Comparison of ENCODE assay signal across 8 mouse cellular contexts in genomic region chr13:98354090-98354801, GRCm38 (mm10). TPM values are rescaled to one million over a fixed set of nuclear protein-coding genes. Genes with fewer than 3 reads are reported as not detected.
DNase-seq lines count a peak whose midpoint lies in the region; ATAC-seq and TF ChIP-seq lines count a peak whose summit lies in the region.

Gene Foxd1, plus strand, starts transcription at chr13:98354242.

- no peaks in the 10 kb centered on the region for H3K9me3 ChIP-seq in embryonic facial prominence, embryonic 12.5 days
- no peaks in the 10 kb centered on the region for H3K9me3 ChIP-seq in stomach, postnatal 0 days (ENCODE audit: control insufficient read depth, low read length)

- intact Hi-C loops in heart, postnatal 14 days (cut with DNase I): loop anchor here (5.0 kb wide), 1 partner anchor 148 kb away; no protein-coding TSS in a partner anchor

- H3K4me3 ChIP-seq in embryonic facial prominence, embryonic 12.5 days: peak within 1 kb of the TSS; percentile 66
- H3K4me3 ChIP-seq in stomach, postnatal 0 days (ENCODE audit: low read depth, low read length): peak within 1 kb of the TSS; percentile 36

- H3K9ac ChIP-seq in embryonic facial prominence, embryonic 12.5 days: peak within 1 kb of the TSS; percentile 83
- H3K9ac ChIP-seq in stomach, postnatal 0 days (ENCODE audit: low read length): peak within 1 kb of the TSS; percentile 31; the same call in 1 of the 2 replicates

- H3K36me3 ChIP-seq in embryonic facial prominence, embryonic 12.5 days: no peaks in the 10 kb centered on the region
- no peaks in the 10 kb centered on the region for H3K36me3 ChIP-seq in stomach, postnatal 0 days (ENCODE audit: control insufficient read depth, insufficient read depth, low read length)

- TF ChIP-seq CTCF in stomach, postnatal 0 days (IDR thresholded peaks at IDR 0.05; ENCODE audit: low read depth): no peak; the same call in 1 of the 2 replicates

- peak within 1 kb of the TSS; percentile 83 for H3K4me2 ChIP-seq in embryonic facial prominence, embryonic 12.5 days (replicated peaks)
- H3K4me2 ChIP-seq in stomach, postnatal 0 days (replicated peaks; ENCODE audit: low read depth): peak within 1 kb of the TSS; percentile 68

- ATAC-seq in embryonic facial prominence, embryonic 12.5 days (ENCODE audit: insufficient number of reproducible peaks, insufficient read depth, low FRiP score, low TSS enrichment): peak; percentile 87
- peak; percentile 77 for ATAC-seq in megakaryocyte progenitor cell, adult 5-6 weeks (replicated peaks; ENCODE audit: poor library complexity)
- peak; percentile 78 for ATAC-seq in stomach, postnatal 0 days (ENCODE audit: low FRiP score, low TSS enrichment)

- DNase-seq in thymus, postnatal 14 days: peak; percentile 19
- no peak for DNase-seq in thymus, postnatal 0 days (ENCODE audit: low spot score)
- DNase-seq in heart, postnatal 14 days: peak; percentile 28 to 29
- DNase-seq in kidney, postnatal 4 days: peak; percentile 81 to 87
- DNase-seq in stomach, postnatal 0 days (ENCODE audit: low spot score): peak; percentile 54
- DNase-seq in layer of hippocampus, adult 11-12 months (ENCODE audit: low spot score): no peak

- peaks cover 8% of the 10 kb centered on the region for H3K4me1 ChIP-seq in embryonic facial prominence, embryonic 12.5 days
- peaks cover 3% of the 10 kb centered on the region; the same call in 1 of the 2 replicates for H3K4me1 ChIP-seq in stomach, postnatal 0 days (replicated peaks; ENCODE audit: control insufficient read depth, insufficient read depth)

- no peak for TF ChIP-seq EP300 in stomach, postnatal 0 days (optimal IDR thresholded peaks at IDR 0.05)

- under 1% methylated on average over 74 of the region's 76 CpGs for WGBS in embryonic facial prominence, embryonic 12.5 days
- WGBS in stomach, postnatal 0 days: under 1% methylated on average over 56 of the region's 76 CpGs

- peak within 1 kb of the TSS; percentile 91 for H3K27ac ChIP-seq in embryonic facial prominence, embryonic 12.5 days
- H3K27ac ChIP-seq in stomach, postnatal 0 days (replicated peaks): no peak within 1 kb of the TSS

- peaks cover 70% of the 10 kb centered on the region for H3K27me3 ChIP-seq in embryonic facial prominence, embryonic 12.5 days
- H3K27me3 ChIP-seq in stomach, postnatal 0 days (ENCODE audit: control insufficient read depth, insufficient read depth, low read length): peaks cover 41% of the 10 kb centered on the region

RNA-seq across cellular contexts. Expression of gene Foxd1, which starts in this region (rescaled TPM):
- 0.04 TPM in 1 of 2 replicates, not detected in the other for polyA plus RNA-seq in thymus, postnatal 0 days (2015; fragmentation: Nextera tagmentation; extraction: Ambion mirVana)
- polyA plus RNA-seq in embryonic facial prominence, embryonic 12.5 days (2016; fragmentation: Nextera tagmentation; extraction: Ambion mirVana): 9.5 and 9.9 TPM in 2 replicates
- total RNA-seq in heart, postnatal 14 days (2021): under 1 TPM in 1 of 2 experiments, not detected in 1; 0.07 TPM
- total RNA-seq in megakaryocyte progenitor cell, adult 5-6 weeks (2015): not detected in 2 replicates
- total RNA-seq in megakaryocyte progenitor cell, adult 5-6 weeks (2017): not detected in 2 replicates
- polyA plus RNA-seq in stomach, postnatal 0 days (2015; fragmentation: Nextera tagmentation; extraction: Ambion mirVana): not detected in 2 replicates

Comparison
In these comparisons a context has a peak if more than half of its experiments do, and no peak if none do; other contexts are left out.
1. RNA of gene Foxd1 (polyA plus RNA-seq): 9.5 to 9.9 TPM in embryonic facial prominence, embryonic 12.5 days; 0.04 TPM in thymus, postnatal 0 days and not detected in stomach, postnatal 0 days; every median in the first group is over 10 times any median in the second.
2. DNase-seq: peak in thymus, postnatal 14 days (single experiment) and kidney, postnatal 4 days (2 of 2); none in thymus, postnatal 0 days (single experiment) and layer of hippocampus, adult 11-12 months (single experiment).
3. Peak in DNase-seq in heart, postnatal 14 days; RNA of the gene not detected or under 1 TPM.
4. Peak in ATAC-seq in megakaryocyte progenitor cell, adult 5-6 weeks; RNA of the gene not detected or under 1 TPM.
5. Peak in DNase-seq, ATAC-seq, H3K4me3 ChIP-seq, H3K9ac ChIP-seq and H3K4me2 ChIP-seq in stomach, postnatal 0 days; RNA of the gene not detected or under 1 TPM.
6. Peak in every context shown above with its lines, with median percentiles within 50 percentile points of each other: ATAC-seq.